Mouse (Mus musculus) CD4-positive, CD25-positive, alpha-beta regulatory T cell, adult 4 months (primary cell): ENCODE results near the gene Chst12. TPM values are rescaled to one million over a fixed set of nuclear protein-coding genes. Genes with fewer than 3 reads are reported as not detected.

Experiments used
- ATAC-seq: one replicate; pipeline ENCODE4 v1.8.0; 2017
- polyA plus RNA-seq, 2 experiments: library from polyadenylated mRNA; unstranded; fragments of 100-300 nt; shearing (Covaris generic); gene quantifications; one replicate each; pipeline ENCODE4 v1.2.1; 2017

Gene Chst12
- polyA plus RNA-seq, 2 experiments from 2014 or later: 31.8 to 44.3 TPM

DNA sequence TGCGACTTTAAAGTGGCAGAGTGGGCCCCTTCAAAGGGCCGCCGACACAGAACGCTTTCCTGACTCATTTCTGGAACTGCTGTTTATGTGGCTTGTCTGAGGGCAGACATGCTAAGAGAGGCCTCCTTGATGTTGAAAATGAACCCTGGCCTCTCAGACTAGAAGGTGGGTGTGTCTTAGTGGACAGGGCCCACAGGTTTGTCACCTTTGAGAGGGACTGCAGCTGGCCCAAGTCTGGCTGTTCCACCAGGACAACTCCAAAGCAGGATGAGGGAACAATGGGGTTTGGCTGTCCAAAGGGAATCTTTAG, 12.5 kb downstream of the Chst12 start:
- ATAC-seq: no peak

DNA sequence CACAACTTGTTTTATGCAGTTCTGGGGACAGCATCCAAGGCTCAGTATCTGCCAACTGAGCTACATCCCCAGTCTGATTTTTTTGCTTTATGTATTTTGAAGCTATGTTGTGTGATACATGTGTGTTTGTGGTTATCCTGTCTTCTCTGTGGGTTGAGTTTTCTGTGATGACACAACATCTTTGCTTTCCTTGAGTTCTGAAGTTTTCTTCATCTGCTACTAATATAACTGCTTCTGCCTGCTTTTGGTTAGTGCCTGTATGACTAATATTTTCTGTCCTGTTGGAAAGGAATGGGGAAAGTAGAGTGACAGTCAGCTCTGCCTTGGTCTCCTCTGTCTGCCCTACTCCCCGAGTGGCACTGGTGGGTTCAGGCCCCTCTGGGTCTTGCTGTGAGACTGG, 15.8 kb downstream of the Chst12 start:
- ATAC-seq: no peak

DNA sequence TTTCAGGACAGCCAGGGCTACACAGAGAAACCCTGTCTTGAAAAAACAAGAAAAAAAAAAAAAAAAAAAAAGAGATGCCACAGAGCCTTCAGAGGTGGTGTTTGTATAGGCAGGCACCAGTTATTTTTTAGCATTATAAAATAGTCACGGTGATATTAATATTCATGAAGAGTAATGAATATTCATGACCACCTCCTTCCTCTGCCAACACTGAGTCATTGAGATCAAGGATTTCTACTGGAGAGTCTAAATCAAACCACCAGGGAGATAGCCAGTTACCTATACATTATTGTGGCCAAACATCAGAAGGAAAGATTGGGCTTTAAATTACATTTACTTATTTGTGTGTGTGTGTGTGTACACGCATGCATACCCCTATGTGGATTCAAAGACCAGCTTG, 21.4 kb downstream of the Chst12 start:
- ATAC-seq: no peak

DNA sequence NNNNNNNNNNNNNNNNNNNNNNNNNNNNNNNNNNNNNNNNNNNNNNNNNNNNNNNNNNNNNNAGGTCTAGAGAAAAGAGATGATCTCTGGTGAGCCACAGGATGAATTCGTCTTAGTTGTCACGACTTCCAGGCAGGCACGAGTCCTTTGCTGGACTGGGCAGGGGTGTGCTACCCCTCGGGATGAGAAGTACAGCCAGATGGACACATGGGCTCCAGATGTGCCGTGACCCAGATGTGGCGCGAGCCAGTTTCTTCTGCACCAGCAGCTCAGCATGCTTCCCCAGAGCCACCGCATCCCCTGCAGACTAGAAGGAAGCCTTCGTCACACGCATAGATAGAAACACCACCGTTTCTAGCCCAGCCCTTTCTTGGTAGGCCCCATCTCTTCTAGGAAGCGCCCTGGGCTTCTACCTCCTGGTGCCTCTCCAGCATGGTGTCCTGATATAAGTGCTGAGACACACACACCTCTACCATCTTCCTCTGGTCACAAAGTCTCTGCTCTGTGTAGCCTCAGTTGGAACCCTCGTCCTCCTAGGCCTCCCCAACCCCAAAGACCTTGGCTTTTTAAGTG, 32.8 kb downstream of the Chst12 start:
- ATAC-seq: no peak

DNA sequence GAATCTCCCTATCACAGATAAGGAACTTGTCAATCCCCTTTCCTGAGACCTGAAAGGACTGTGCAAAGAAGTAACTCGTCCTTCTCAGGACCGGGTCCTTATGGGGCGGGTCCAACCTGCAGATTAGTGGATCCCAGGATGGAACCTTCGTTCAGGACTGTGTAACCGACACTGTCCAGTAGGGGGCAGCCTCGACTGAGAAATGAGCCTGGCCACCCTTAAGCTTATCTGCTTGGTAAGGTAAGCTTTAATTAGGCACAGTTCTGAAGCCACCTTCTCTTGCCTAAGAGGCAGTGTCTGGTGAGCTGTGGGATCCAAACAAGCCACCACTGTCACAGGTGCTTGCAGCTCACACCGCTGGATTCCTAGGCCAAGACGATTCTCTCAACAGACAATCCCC, 34.8 kb downstream of the Chst12 start:
- ATAC-seq: peak; percentile 91

DNA sequence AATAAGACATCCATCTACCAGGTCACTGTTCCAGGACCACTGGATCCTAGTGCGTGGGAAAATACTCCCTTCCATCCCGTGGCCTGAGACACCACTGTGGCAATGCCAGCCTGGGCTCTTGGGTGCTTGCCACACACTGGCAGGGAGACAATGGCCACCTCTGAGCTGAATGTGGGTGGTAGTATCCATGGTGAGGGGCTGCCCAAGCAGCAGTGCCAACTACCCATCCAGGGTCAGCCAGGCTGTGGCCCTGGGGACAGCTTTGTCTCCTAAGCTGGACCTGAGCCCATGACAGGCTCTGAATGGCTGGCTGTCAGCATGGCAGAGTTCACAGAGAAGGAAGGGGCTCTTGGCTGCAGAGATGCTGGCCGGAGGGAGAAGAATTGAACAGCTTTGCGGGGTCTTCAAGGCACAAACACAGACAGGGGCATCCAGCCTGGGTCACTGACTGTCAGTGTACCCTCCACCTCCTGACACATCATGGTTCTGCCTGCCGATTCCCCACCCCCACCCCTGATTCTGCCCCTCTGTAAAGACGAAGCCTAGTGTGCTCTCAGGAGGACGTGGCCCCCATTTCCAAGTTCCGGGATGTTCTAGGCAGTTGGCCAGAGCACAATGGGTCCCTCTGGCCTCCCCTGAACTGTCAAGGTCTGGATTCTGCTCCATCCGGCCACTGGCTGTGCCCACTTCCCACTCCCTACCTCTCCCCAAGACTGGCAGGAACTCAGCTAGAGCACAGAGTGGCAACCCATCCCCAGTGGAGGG, 37.6 kb downstream of the Chst12 start:
- no peak for ATAC-seq

DNA sequence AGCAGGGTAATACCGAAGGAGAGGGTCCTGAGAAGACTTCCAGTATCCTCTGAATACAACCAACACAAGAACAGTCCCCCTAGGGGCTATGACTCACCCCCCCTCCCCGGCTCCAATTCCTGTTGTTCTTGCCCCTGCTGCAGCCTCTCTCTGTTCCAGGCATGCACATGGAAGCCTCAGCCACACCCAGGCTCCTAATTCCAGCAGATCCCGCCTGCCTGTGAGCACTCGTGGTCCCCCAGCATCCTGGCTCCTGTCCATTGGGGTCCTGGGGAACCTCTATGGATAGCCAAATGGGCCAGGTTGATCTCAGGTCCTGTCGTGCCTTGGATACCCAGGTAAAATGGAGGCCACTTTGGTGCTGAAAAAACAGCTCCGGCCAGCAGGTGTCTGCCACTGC, 40.3 kb downstream of the Chst12 start:
- ATAC-seq: no peak

DNA sequence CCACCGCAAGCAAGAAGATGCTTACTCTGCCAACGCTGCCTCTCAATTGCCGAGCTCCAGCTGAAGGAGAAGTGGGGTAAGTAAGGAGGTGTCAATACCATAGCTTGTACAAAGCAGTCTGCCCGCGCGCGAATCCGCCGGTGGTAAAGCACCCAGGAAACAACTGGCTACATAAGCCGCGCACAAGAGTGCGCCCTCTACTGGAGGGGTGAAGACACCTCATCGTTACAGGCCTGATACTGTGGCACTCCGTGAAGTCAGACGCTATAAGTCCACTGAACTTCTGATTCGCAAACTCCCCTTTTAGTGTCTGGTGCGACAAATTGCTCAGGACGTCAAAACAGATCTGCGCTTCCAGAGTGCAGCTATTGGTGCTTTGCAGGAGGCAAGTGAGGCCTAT, 41.0 kb downstream of the Chst12 start:
- ATAC-seq: no peak

DNA sequence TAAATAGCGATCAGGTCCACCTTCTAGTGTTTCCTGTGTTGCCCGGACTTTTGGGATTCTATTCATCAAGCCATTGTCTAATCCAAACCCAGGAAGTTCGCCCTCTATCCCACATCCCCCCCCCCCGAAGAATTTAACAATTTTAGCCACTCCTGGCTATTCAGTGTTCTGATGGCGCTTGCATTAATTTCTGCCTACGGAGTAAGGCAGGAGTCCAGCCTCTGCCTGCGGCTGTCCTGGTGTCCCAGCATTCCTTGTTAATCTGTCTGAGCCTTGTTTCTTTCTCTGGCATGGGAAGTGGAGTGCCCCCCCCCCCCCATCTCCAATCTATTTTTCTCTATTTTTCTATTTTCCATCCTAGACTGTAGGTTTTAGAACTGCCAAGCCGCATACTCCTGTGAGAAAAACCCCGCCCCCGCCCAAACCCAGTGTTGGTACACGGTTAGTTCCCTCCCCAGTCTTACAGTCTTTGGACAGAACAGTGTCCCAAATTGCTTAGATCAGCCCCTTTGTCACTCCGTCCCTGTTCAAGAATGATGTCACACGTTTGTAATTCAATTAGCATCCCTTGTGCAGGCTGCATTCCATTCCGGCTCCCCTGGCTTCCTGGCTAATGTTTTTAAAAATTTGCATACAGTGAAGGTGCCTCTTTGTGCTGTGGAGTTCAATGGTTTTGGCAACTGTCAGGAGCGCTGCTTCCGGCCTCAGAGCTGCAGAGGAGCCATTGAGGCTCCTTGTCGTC, 44.1 kb downstream of the Chst12 start:
- ATAC-seq: peak; percentile 34

DNA sequence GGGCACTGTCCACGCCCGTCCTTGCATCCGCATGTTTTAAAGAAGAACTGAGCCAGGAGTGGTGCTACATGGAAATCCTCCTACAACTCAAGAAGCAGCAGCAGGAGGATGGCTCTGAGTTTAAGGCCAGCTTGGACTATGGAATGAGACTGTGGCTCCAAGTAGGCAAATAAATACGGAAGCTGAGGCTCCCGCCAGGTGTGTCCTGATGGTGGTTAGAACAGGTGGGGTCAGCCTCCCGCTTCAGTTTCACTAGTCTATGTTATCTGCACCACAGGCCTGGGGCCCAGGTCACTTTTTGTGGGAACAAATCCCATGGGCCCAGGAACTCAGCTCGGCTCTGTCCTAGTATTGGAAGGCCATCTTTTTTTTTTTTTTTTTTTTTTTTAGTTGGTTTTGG, 48.4 kb downstream of the Chst12 start:
- ATAC-seq: no peak

DNA sequence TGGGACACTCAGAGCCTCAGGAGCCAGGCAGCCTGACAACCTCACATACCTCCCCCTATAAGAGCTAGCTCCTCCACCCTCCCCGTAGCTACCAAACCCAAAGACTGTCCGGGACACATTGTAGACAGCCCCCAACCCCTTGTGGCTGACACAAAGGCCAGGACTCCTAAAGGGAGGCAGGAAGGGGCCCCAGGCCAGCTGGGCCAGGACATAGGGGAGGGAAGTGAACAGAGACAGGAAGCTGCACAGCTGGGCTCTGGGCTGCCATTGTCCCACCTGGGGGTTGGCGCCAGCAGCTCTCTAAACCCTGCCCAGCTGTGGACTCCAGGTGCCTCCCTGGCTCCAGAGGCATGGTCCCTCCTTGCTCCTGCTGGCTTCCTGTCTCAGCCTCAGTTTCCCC, 51.5 kb downstream of the Chst12 start:
- ATAC-seq: no peak

DNA sequence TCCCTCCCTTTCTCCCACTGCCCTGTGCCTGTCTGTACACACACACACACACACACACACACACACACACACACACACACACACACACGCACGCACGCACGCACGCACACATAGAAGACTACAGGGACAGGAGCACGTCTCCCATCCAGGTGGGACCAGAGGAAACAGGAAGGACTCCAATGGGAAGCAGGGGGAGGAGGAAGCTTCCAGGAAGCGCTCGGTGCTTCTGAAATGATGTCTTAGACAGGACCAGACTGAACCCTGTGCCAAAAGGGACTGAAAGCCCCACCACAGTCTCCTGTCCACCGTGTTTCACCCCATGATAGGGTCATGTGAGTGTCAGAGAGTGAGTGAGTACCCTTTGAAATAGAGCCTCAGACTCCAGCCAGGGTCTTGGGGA, 57.3 kb downstream of the Chst12 start:
- no peak for ATAC-seq

DNA sequence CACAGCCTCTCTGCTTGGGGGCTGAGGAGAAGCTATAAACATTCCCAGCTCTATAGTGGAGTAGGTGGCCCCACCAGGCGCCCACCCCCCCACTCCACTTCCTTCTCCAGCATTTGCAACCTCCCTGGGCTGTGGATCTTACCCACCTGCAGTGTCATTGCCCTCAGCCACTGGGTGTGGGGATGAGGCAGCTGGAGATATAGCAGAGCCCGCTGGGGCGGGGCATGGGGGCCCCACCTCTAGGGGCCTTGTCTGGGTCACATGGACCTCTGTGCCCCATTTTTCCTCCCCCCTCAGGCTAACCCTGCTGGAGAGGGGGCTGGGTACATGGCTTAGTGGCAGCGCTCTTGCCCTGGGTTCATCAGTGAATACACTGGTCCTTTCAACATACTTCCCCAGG, 59.5 kb downstream of the Chst12 start, which contains the start of gene Grifin:
TSS of gene Grifin (minus strand) at position 176 of the 400 bp plus-strand sequence.
- ATAC-seq: no peak

DNA sequence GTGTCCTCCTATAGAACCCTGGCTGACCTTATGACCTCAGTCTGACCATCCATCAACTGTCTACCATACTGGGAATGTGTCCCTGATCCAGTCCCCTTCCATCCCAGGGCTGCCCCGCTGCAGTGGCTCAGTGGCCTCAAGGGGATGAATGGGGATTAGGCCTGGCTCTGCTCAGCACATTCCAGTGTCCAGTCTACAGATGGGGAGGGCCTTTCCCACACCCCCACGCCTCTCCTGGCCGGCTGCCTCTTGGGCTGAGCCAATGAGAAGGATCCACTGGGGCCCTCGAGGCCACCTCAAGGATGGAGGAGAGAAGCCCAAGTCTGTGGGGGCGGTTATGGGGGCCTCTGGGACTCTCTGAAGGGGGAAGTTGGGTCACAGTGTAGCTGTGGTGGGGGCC, 60.1 kb downstream of the Chst12 start:
- ATAC-seq: no peak

DNA sequence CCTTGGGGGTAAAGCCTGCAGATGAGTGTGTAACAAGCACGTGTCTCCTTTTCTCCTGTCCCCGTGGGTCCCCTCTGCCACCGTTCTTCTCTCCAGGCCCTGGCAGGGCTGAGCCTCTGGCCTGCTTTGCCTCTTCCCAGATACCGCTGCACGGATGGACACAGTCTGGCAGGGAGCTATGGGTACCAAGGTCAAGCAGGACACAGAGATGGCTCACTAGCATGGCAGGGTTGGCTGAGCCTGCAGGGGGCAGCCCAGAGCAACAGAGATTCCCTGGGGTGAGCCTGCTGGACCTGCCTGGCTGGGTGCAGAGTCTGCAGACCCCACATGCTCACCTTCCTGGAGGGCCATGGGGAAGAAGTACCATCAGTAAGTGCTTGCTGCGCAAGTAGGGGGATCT, 60.5 kb downstream of the Chst12 start:
- no peak for ATAC-seq

DNA sequence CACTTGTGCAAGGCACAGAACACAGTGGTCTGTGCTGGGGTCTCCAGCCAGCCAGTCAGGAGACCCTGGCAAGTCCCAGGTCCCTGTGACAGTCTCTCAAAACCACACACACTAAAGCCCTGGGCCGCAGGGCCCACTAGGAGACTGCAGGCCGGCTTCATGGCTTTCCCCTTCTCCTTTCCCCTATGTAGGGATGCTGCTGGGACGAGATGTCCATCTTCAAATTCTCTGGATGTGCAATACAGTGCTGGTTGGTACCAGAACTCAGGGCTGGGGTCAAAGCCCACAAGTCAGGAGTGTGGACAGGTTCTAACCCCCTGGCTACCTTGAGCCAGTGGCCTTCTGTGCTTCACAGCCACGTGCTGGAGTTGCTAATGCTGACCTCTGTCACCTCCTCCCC, 60.9 kb downstream of the Chst12 start:
- no peak for ATAC-seq

DNA sequence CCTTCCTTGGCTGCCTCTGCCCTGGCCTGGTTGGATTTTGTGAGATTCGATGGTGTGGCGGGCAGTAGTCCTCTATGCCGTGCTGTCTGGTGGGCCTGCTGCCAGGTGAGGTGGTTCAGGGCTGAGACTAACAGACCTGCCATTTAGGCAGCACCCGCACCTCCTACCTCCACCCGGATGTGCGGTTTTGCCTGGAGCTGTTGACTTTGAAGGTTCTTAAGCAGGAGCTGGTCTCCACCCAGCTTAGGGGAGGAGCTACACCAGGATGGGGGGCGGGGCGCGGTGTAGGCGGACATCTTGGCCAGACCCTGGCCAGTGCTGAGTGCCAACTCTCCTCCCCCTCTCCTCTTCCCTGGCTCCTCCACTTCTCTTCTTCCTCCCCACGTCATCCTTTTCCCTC, 62.0 kb downstream of the Chst12 start:
- peak; percentile 91 for ATAC-seq

DNA sequence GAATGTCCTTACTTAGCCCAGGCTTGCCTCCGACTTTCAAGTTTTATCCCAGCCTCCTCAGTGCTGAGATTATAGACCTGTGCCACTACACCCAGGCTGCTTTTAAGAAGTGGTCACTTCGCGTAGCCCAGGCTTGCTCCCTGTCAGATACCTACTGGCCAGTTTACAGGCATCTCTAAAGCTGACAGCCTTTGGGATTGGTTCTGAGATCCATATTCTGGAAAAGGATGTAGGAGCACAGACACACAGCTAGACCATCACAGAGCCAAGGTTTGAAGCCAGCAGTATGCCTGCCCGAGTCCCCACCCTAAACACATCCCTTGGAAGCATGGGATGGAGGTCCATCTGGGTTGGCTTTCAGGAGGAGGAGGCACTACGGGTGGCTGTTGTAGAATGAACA, 62.4 kb downstream of the Chst12 start:
- ATAC-seq: no peak

DNA sequence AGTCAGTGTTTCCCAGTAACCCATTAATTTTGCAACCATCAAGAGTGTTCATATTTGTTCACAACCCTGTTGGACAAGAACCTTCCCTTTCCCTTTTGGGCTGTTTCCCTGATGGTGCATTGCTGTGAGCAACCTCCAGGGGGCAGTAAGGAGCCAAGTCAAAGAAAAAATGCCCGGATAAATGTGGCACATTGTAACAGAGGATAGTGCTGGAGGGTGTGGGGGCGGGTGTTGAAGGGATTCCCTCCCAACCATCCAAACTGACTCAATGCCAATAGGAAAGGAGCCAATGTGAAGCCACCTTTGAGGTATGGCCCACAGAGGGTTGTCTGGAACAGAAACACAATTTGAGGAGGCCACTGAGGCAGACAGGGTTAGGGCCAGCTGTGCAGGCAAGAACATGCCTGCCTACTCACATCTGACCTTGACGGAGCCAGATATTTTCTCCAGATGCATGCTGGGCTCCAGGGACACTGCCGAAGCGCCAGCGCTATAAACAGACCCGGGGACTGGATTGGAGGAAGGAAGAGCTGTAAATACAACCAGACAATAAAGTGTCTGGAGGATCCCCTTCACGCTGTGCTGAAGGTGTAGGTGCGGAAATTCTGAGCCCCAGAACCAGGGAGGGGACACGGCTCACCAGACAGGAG, 63.1 kb downstream of the Chst12 start:
- ATAC-seq: peak; percentile 45

DNA sequence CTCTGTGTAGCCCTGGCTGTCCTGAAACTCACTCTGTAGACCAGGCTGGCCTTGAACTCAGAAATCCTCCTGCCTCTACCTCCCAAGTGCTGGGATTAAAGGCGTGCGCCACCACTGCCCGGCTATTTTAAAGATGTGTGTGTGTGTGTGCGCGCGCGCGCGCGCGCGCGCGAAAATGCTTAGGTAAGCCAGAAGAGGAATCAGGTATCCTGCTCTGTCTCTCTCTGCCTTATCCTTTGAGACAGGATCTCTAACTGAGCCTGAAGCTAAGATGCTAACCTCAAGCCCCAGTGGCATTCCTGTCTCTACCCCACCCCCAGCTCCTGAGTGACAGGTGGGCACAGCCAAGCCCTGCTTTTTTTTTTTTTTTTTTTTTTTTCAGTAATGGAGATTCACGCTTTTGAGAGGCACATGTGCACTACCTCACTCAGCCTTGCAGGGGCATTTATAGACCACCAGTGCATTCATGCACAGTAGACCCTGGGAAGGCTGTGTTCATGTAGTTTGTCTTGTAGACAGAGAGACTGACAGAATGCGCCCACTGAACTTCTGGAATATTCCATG, 63.8 kb downstream of the Chst12 start:
- no peak for ATAC-seq

DNA sequence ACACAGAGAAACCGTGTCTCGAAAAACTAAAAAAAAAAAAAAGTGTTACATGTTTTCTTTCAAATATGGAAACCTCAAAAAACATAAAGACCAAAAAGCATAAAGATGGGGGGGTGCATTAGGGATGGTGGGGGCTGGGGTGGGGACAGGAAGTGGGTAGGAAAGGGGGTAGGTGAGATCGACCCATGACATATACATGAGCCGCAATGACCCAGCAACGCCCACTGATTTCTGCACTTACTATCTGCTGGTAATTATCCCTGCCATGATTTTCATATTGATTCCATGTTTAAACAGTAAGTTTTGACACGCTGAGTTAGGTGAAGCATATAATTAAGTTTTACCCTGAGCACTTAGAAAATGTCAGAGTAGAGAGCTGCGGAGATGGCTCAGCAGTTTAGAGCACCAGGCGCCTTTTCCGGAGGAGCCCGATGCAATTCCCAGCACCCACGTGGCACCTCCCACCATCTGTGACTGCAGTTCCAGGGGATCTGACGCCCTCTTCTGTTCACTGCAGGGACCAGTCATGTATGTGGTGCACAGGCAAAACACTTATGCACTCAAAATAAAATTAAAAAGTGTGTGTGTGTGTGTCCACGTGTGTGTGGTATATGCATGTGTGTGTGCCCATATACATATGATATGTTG, 65.0 kb downstream of the Chst12 start:
- peak; percentile 44 for ATAC-seq

DNA sequence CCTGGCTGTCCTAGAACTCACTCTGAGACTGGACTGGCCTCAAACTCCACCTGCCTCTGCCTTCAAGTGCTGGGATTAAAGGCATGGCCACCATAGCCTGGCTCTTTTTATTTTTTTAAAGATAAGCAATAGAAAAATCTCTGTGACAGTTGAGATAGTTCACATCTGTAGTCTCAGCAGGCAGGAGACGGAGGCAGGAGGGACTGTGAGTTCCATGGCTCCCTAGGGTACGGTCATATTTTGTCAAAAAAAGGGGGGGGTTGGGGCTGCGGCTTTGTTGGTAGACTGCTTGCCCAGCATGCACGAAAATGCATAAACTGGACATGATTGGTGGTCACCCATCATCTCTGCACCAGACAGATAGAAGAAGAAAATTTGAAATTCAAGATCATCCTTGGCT, 65.9 kb downstream of the Chst12 start:
- ATAC-seq: no peak

DNA sequence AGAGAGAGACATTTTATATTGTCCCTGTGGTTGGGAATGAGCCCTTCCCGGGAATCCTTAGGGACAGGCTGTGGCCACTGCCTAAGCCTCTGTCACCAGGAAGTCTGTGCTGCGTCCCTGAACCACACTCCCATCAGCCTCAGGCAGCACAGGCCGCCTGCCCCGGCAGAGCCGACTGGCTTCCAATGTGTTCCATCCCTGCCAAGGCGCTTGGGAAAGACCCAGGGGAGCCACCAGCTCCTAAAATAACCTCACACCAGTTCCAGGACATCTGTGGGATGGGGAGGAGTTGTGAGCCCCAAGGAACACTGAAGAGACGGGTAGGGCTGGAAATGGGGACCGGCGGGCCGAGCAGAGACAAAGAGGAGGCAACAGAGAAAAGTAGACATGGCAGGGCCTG, 66.3 kb downstream of the Chst12 start:
- ATAC-seq: no peak
